Mouse (Mus musculus): ENCODE results near the gene Clca1. TPM values are rescaled to one million over a fixed set of nuclear protein-coding genes. Genes with fewer than 3 reads are reported as not detected.
"Not testable (repeated sequence)": the region's sequence is repeated elsewhere in the genome, so short reads cannot be mapped to it uniquely, and the experiment has no call there.

Gene Clca1
- 6.8 and 20.2 TPM in 2 replicates for polyA plus RNA-seq (2015; fragmentation: Nextera tagmentation; extraction: Ambion mirVana)

DNA sequence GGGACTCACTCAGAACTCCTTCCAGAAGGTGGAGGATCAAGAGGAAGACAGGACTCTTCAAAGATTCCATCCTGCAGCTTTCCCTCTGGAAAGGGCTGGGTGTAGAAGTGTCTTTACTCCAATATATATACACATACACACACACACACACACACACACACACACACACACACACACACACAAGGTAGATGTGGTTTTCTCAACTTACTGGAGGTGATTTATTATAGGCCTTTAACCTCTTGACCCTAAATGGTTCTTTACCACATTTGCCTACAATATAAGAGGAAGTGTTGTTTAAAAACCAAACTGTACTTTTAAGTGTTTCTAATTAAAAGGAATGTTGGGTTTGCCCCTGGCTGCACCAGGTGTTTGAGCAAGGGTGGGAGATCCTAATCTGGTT, at the start of gene Clca1:
Gene Clca1, minus strand, starts transcription at position 101 of the 400 bp plus-strand sequence.
- ATAC-seq (ENCODE audit: low FRiP score, low TSS enrichment) (no peak), DNase-seq (ENCODE audit: low spot score) (no peak)
- Histone ChIP-seq H3K4me2 (replicated peaks; ENCODE audit: low read depth) (no peak within 1 kb of the TSS), H3K9ac (ENCODE audit: low read length) (no peak within 1 kb of the TSS), H3K4me1 (replicated peaks; ENCODE audit: control insufficient read depth, insufficient read depth) (no peaks in the 10 kb centered on the region), H3K27ac (replicated peaks) (no peak within 1 kb of the TSS), H3K9me3 (ENCODE audit: control insufficient read depth, low read length) (no peaks in the 10 kb centered on the region), H3K27me3 (ENCODE audit: control insufficient read depth, insufficient read depth, low read length) (no peaks in the 10 kb centered on the region), H3K36me3 (ENCODE audit: control insufficient read depth, insufficient read depth, low read length) (no peaks in the 10 kb centered on the region), H3K4me3 (ENCODE audit: low read depth, low read length) (no peak within 1 kb of the TSS)
- TF ChIP-seq CTCF (IDR thresholded peaks at IDR 0.05; ENCODE audit: low read depth): no peak
- TF ChIP-seq EP300 (optimal IDR thresholded peaks at IDR 0.05): no peak

GRCm38 (mm10) chr3:145080904-145081303, 48.3 kb upstream of the Clca1 start:
- 77% methylated on average over 8 of the region's 8 CpGs for WGBS
- no peaks in the 10 kb centered on the region for H3K9me3 ChIP-seq (ENCODE audit: control insufficient read depth, low read length)
- H3K27me3 ChIP-seq (ENCODE audit: control insufficient read depth, insufficient read depth, low read length): no peaks in the 10 kb centered on the region
- no peak overlapping the region for H3K4me2 ChIP-seq (replicated peaks; ENCODE audit: low read depth)
- H3K36me3 ChIP-seq (ENCODE audit: control insufficient read depth, insufficient read depth, low read length): no peaks in the 10 kb centered on the region
- ATAC-seq (ENCODE audit: low FRiP score, low TSS enrichment) (no peak), DNase-seq (ENCODE audit: low spot score) (no peak)
- H3K4me1 ChIP-seq (replicated peaks; ENCODE audit: control insufficient read depth, insufficient read depth): no peaks in the 10 kb centered on the region
- no peak overlapping the region for H3K9ac ChIP-seq (ENCODE audit: low read length)
- no peak overlapping the region for H3K27ac ChIP-seq (replicated peaks)
- TF ChIP-seq EP300 (optimal IDR thresholded peaks at IDR 0.05) (no peak), CTCF (IDR thresholded peaks at IDR 0.05; ENCODE audit: low read depth) (no peak)
- no peak overlapping the region for H3K4me3 ChIP-seq (ENCODE audit: low read depth, low read length)

DNA sequence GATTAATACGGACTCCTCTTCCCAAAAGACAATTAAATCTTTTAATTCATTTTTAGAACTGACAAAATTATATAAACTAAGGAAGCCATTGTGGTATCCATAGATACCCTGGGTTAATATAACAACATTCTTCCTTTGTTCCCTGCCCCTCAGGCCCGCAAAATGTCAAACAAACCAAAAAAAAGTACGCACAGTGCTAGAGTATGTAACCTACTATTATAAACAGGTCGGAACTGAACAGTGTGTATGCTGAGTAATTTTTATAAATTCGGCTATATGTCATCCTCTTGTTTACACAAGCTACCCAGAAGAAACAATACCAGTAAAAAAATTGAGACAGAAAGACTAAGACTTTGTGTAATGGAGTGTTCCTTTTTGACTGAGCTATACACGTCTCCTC, 45.8 kb upstream of the Clca1 start:
- H3K27me3 ChIP-seq (ENCODE audit: control insufficient read depth, insufficient read depth, low read length): no peaks in the 10 kb centered on the region
- TF ChIP-seq EP300 (optimal IDR thresholded peaks at IDR 0.05): no peak
- no peak for TF ChIP-seq CTCF (IDR thresholded peaks at IDR 0.05; ENCODE audit: low read depth)
- no peak overlapping the region for H3K4me2 ChIP-seq (replicated peaks; ENCODE audit: low read depth)
- no peaks in the 10 kb centered on the region for H3K4me1 ChIP-seq (replicated peaks; ENCODE audit: control insufficient read depth, insufficient read depth)
- H3K27ac ChIP-seq (replicated peaks): no peak overlapping the region
- ATAC-seq (ENCODE audit: low FRiP score, low TSS enrichment) (no peak), DNase-seq (ENCODE audit: low spot score) (no peak)
- WGBS: 25% methylated on average over 6 of the region's 6 CpGs
- no peak overlapping the region for H3K4me3 ChIP-seq (ENCODE audit: low read depth, low read length)
- H3K9me3 ChIP-seq (ENCODE audit: control insufficient read depth, low read length): no peaks in the 10 kb centered on the region
- H3K36me3 ChIP-seq (ENCODE audit: control insufficient read depth, insufficient read depth, low read length): no peaks in the 10 kb centered on the region
- no peak overlapping the region for H3K9ac ChIP-seq (ENCODE audit: low read length)

- DNase-seq (ENCODE audit: low spot score) (no peak), ATAC-seq (ENCODE audit: low FRiP score, low TSS enrichment) (peak; percentile 90)
- H3K9me3 ChIP-seq (ENCODE audit: control insufficient read depth, low read length): no peaks in the 10 kb centered on the region
- no peak overlapping the region for H3K4me2 ChIP-seq (replicated peaks; ENCODE audit: low read depth)
- H3K27ac ChIP-seq (replicated peaks): no peak overlapping the region
- WGBS: 79% methylated on average over 3 of the region's 3 CpGs
- H3K4me1 ChIP-seq (replicated peaks; ENCODE audit: control insufficient read depth, insufficient read depth): no peaks in the 10 kb centered on the region
- no peaks in the 10 kb centered on the region for H3K27me3 ChIP-seq (ENCODE audit: control insufficient read depth, insufficient read depth, low read length)
- TF ChIP-seq CTCF (IDR thresholded peaks at IDR 0.05; ENCODE audit: low read depth): no peak
- no peak for TF ChIP-seq EP300 (optimal IDR thresholded peaks at IDR 0.05)
- no peaks in the 10 kb centered on the region for H3K36me3 ChIP-seq (ENCODE audit: control insufficient read depth, insufficient read depth, low read length)
- no peak overlapping the region for H3K9ac ChIP-seq (ENCODE audit: low read length)
- H3K4me3 ChIP-seq (ENCODE audit: low read depth, low read length): no peak overlapping the region
Observed at GRCm38 (mm10) chr3:145072339-145072738, 39.8 kb upstream of the Clca1 start.

GRCm38 (mm10) chr3:145068964-145069363, 36.4 kb upstream of the Clca1 start:
- Histone ChIP-seq H3K36me3 (ENCODE audit: control insufficient read depth, insufficient read depth, low read length) (no peaks in the 10 kb centered on the region), H3K4me2 (replicated peaks; ENCODE audit: low read depth) (no peak overlapping the region), H3K4me3 (ENCODE audit: low read depth, low read length) (no peak overlapping the region), H3K4me1 (replicated peaks; ENCODE audit: control insufficient read depth, insufficient read depth) (no peaks in the 10 kb centered on the region), H3K9me3 (ENCODE audit: control insufficient read depth, low read length) (no peaks in the 10 kb centered on the region), H3K27ac (replicated peaks) (no peak overlapping the region), H3K9ac (ENCODE audit: low read length) (no peak overlapping the region), H3K27me3 (ENCODE audit: control insufficient read depth, insufficient read depth, low read length) (no peaks in the 10 kb centered on the region)
- WGBS: 70% methylated on average over 4 of the region's 4 CpGs
- ATAC-seq (ENCODE audit: low FRiP score, low TSS enrichment) (no peak), DNase-seq (ENCODE audit: low spot score) (no peak)
- no peak for TF ChIP-seq CTCF (IDR thresholded peaks at IDR 0.05; ENCODE audit: low read depth)
- no peak for TF ChIP-seq EP300 (optimal IDR thresholded peaks at IDR 0.05)

- 93% methylated on average over 3 of the region's 3 CpGs for WGBS
- H3K4me2 ChIP-seq (replicated peaks; ENCODE audit: low read depth); H3K9me3 ChIP-seq (ENCODE audit: control insufficient read depth, low read length); ATAC-seq (ENCODE audit: low FRiP score, low TSS enrichment); H3K36me3 ChIP-seq (ENCODE audit: control insufficient read depth, insufficient read depth, low read length); H3K9ac ChIP-seq (ENCODE audit: low read length); H3K27me3 ChIP-seq (ENCODE audit: control insufficient read depth, insufficient read depth, low read length); H3K4me1 ChIP-seq (replicated peaks; ENCODE audit: control insufficient read depth, insufficient read depth); H3K4me3 ChIP-seq (ENCODE audit: low read depth, low read length); H3K27ac ChIP-seq (replicated peaks); DNase-seq (ENCODE audit: low spot score): not testable (repeated sequence)
Observed at GRCm38 (mm10) chr3:145055138-145055537, 22.6 kb upstream of the Clca1 start.

All from stomach, postnatal 0 days (tissue).